Mouse (Mus musculus) hindbrain, postnatal 0 days (tissue): ENCODE results near the gene Prss43. TPM values are rescaled to one million over a fixed set of nuclear protein-coding genes. Genes with fewer than 3 reads are reported as not detected.

ENCODE experiments used
- ATAC-seq: fragments of 200-750 bp; cut with Nextera tagmentation; 2 replicates; pipeline ENCODE4 v1.8.0; 2017; ENCODE audit warnings: mild to moderate bottlenecking, moderate TSS enrichment, moderate library complexity
- DNase-seq: peaks from one replicate; pipeline ENCODE4 v3.0.0-alpha.2; 2015; ENCODE audit warnings: low spot score
- H3K27ac ChIP-seq: fragments of 300-500 bp; sonication (generic); 2 replicates; pipeline ENCODE4 v1.5.1; 2014; ENCODE audit warnings: mild to moderate bottlenecking
- H3K27me3 ChIP-seq: fragments of 300-500 bp; sonication (generic); 2 replicates; pipeline ENCODE4 v1.6.1; 2014; ENCODE audit warnings: low read length, mixed read lengths; ENCODE audit not compliant: insufficient read depth
- H3K36me3 ChIP-seq: fragments of 300-500 bp; sonication (generic); 2 replicates; pipeline ENCODE4 v1.6.1; 2014; ENCODE audit warnings: low read length, mixed read lengths; ENCODE audit not compliant: insufficient read depth
- H3K4me1 ChIP-seq: fragments of 300-500 bp; sonication (generic); 2 replicates; pipeline ENCODE4 v1.6.1; 2014; ENCODE audit warnings: antibody characterized with exemption, low read length, mixed read lengths; ENCODE audit not compliant: insufficient read depth
- H3K4me2 ChIP-seq: fragments of 300-500 bp; sonication (generic); 2 replicates; pipeline ENCODE4 v1.6.1; 2014; ENCODE audit warnings: low read depth, mild to moderate bottlenecking, low read length, moderate library complexity, mixed read lengths
- H3K4me3 ChIP-seq: fragments of 300-500 bp; sonication (generic); 2 replicates; pipeline ENCODE4 v1.5.1; 2014; ENCODE audit warnings: low read length
- H3K9ac ChIP-seq: fragments of 300-500 bp; sonication (generic); replicated peaks from 2 replicates; pipeline ENCODE4 v1.6.1; 2014; ENCODE audit warnings: mild to moderate bottlenecking, low read length, moderate library complexity, mixed read lengths
- H3K9me3 ChIP-seq: fragments of 300-500 bp; sonication (generic); 2 replicates; pipeline ENCODE4 v1.6.1; 2016; ENCODE audit warnings: low read length, mixed read lengths
- CTCF ChIP-seq: IDR thresholded peaks from 2 replicates; pipeline ENCODE4 v1.5.1; 2016; ENCODE audit warnings: antibody characterized with exemption, control low read depth, low read depth
- WGBS: fragments of 180-500 bp; shearing (Covaris S2); extraction: QIAGEN DNeasy Blood & Tissue Kit; methylation state at CpG from one replicate; pipeline ENCODE4 v1.1.7; 2014; 5-methylcytosine and 5-hydroxymethylcytosine counted together
- polyA plus RNA-seq: library from polyadenylated mRNA; unstranded; fragments of >200 nt; fragmentation: Nextera tagmentation; extraction: Ambion mirVana; gene quantifications from 2 replicates; pipeline ENCODE4 v1.2.1, GENCODE M21; 2015
- total RNA-seq: library from RNA; depleted of rRNA; stranded (reverse); fragments of >200 nt; gene quantifications from 2 replicates; pipeline ENCODE4 v1.2.3, GENCODE M21; 2014; rRNA removed

The Prss43 gene
- total RNA-seq (not detected in 2 replicates), polyA plus RNA-seq (0.21 and 0.32 TPM in 2 replicates)

GRCm38 (mm10) chr9:110826390-110826789 is at the start of gene Prss43:
Prss43 (plus strand) TSS chr9:110826690.
- no peak within 1 kb of the TSS for H3K4me2 ChIP-seq
- H3K4me3 ChIP-seq, result no peak within 1 kb of the TSS
- no peaks in the 10 kb centered on the region for H3K4me1 ChIP-seq
- WGBS, result 67% methylated on average over 3 of the region's 3 CpGs
- no peak for DNase-seq
- H3K9ac ChIP-seq, result no peak within 1 kb of the TSS
- H3K27me3 ChIP-seq, result no peaks in the 10 kb centered on the region
- no peaks in the 10 kb centered on the region for H3K9me3 ChIP-seq
- H3K36me3 ChIP-seq, result no peaks in the 10 kb centered on the region
- TF ChIP-seq CTCF, result no peak
- no peak within 1 kb of the TSS for H3K27ac ChIP-seq
- no peak for ATAC-seq

GRCm38 (mm10) chr9:110778100-110778499 is 48.4 kb upstream of the Prss43 start:
- no peaks in the 10 kb centered on the region for H3K36me3 ChIP-seq
- H3K4me1 ChIP-seq, result 0 out of 2 replicates have a peak, but pooled peaks cover 7% of the 10 kb centered on the region
- no peak for ATAC-seq
- no peak overlapping the region for H3K27ac ChIP-seq
- H3K27me3 ChIP-seq, result no peaks in the 10 kb centered on the region
- no peak overlapping the region for H3K4me3 ChIP-seq
- DNase-seq, result peak; percentile 56
- no peak for TF ChIP-seq CTCF
- no peak overlapping the region for H3K9ac ChIP-seq
- H3K9me3 ChIP-seq, result no peaks in the 10 kb centered on the region
- WGBS, result 60% methylated on average over 1 of the region's 1 CpGs
- no peak overlapping the region for H3K4me2 ChIP-seq

- H3K27ac ChIP-seq, result no peak overlapping the region
- 81% methylated on average over 7 of the region's 7 CpGs for WGBS
- H3K4me1 ChIP-seq, result 0 out of 2 replicates have a peak, but pooled peaks cover 7% of the 10 kb centered on the region
- H3K27me3 ChIP-seq, result no peaks in the 10 kb centered on the region
- no peak for DNase-seq
- TF ChIP-seq CTCF, result no peak
- H3K4me2 ChIP-seq, result no peak overlapping the region
- H3K4me3 ChIP-seq, result no peak overlapping the region
- no peak for ATAC-seq
- no peaks in the 10 kb centered on the region for H3K9me3 ChIP-seq
- H3K9ac ChIP-seq, result no peak overlapping the region
- H3K36me3 ChIP-seq, result no peaks in the 10 kb centered on the region
Measured at GRCm38 (mm10) chr9:110778559-110778958, 47.9 kb upstream of the Prss43 start.

- 62% methylated on average over 5 of the region's 5 CpGs for WGBS
- peak; percentile 49 for TF ChIP-seq CTCF
- H3K9me3 ChIP-seq, result no peaks in the 10 kb centered on the region
- H3K4me2 ChIP-seq, result no peak overlapping the region
- DNase-seq (peak; percentile 41), ATAC-seq (no peak)
- H3K27ac ChIP-seq, result no peak overlapping the region
- H3K27me3 ChIP-seq, result no peaks in the 10 kb centered on the region
- H3K9ac ChIP-seq, result no peak overlapping the region
- no peaks in the 10 kb centered on the region for H3K36me3 ChIP-seq
- no peak overlapping the region for H3K4me3 ChIP-seq
- 0 out of 2 replicates have a peak, but pooled peaks cover 7% of the 10 kb centered on the region for H3K4me1 ChIP-seq
Measured at GRCm38 (mm10) chr9:110779242-110779913, 47.1 kb upstream of the Prss43 start.

GRCm38 (mm10) chr9:110781256-110781721 is 45.2 kb upstream of the Prss43 start:
- no peaks in the 10 kb centered on the region for H3K9me3 ChIP-seq
- peak overlapping the region; percentile 90 for H3K27ac ChIP-seq
- H3K36me3 ChIP-seq, result no peaks in the 10 kb centered on the region
- under 1% methylated on average over 43 of the region's 43 CpGs for WGBS
- H3K9ac ChIP-seq, result peak overlapping the region; percentile 71
- 0 out of 2 replicates have a peak, but pooled peaks cover 7% of the 10 kb centered on the region for H3K4me1 ChIP-seq
- peak; percentile 75 for TF ChIP-seq CTCF
- peak overlapping the region; percentile 69 for H3K4me2 ChIP-seq
- no peaks in the 10 kb centered on the region for H3K27me3 ChIP-seq
- ATAC-seq, result peak; percentile 97
- H3K4me3 ChIP-seq, result peak overlapping the region; percentile 50
- DNase-seq, result peak; percentile 96

GRCm38 (mm10) chr9:110781731-110782130 is 44.8 kb upstream of the Prss43 start:
- 1% methylated on average over 23 of the region's 23 CpGs for WGBS
- peak; percentile 79 for ATAC-seq

GRCm38 (mm10) chr9:110783611-110784010 is 42.9 kb upstream of the Prss43 start:
- 0 out of 2 replicates have a peak, but pooled peaks cover 7% of the 10 kb centered on the region for H3K4me1 ChIP-seq
- no peaks in the 10 kb centered on the region for H3K27me3 ChIP-seq
- no peak overlapping the region for H3K9ac ChIP-seq
- no peaks in the 10 kb centered on the region for H3K9me3 ChIP-seq
- 51% methylated on average over 1 of the region's 1 CpGs for WGBS
- H3K27ac ChIP-seq, result no peak overlapping the region
- no peak overlapping the region for H3K4me2 ChIP-seq
- no peak for TF ChIP-seq CTCF
- no peaks in the 10 kb centered on the region for H3K36me3 ChIP-seq
- DNase-seq (no peak), ATAC-seq (no peak)
- H3K4me3 ChIP-seq, result no peak overlapping the region

More at GRCm38 (mm10) chr9:110781731-110782130, 44.8 kb upstream of the Prss43 start:
- no peaks in the 10 kb centered on the region for H3K36me3 ChIP-seq
- peak overlapping the region; percentile 90 for H3K27ac ChIP-seq
- no peak for TF ChIP-seq CTCF
- DNase-seq, result peak; percentile 90
- H3K4me2 ChIP-seq, result peak overlapping the region; percentile 69
- H3K4me1 ChIP-seq, result 0 out of 2 replicates have a peak, but pooled peaks cover 7% of the 10 kb centered on the region
- no peaks in the 10 kb centered on the region for H3K27me3 ChIP-seq
- H3K9ac ChIP-seq, result peak overlapping the region; percentile 71
- peak overlapping the region; percentile 50 for H3K4me3 ChIP-seq
- H3K9me3 ChIP-seq, result no peaks in the 10 kb centered on the region
